Mouse (Mus musculus): Measurements from ENCODE around the gene Retreg3. TPM values are rescaled to one million over a fixed set of nuclear protein-coding genes. Genes with fewer than 3 reads are reported as not detected.
A peak's percentile ranks its signal among the peaks of the same experiment; 100 is the strongest.

The Retreg3 gene
- total and polyA plus RNA-seq, 3 experiments: 28.5 to 31.8 (median 31.0) TPM

DNA sequence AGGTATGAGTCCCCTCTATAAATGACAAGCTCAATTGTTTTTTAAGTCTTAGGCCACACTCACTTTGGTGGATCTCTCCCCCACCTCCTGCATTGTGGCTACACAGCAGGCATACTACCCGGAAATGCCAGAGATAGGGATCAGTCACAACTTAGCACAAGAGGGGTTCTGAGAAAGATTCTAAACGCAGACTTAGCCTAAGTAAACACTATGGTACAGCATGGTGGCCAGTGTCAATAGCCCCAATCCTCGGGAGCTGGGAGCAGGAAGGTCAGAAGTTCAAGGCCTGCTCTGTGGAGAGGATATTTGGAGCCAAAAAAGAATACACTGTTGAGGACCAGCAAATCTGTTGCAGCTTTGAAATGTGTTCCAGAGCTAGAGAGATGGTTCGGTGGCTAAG, 1.6 kb downstream of the Retreg3 start:
- TF ChIP-seq CTCF (IDR thresholded peaks at IDR 0.05) (no peak), EP300 (IDR thresholded peaks at IDR 0.05; ENCODE audit: insufficient read depth, low read depth, low read length) (no peak), POLR2A (IDR thresholded peaks at IDR 0.05; ENCODE audit: insufficient read depth, low read depth, low read length) (no peak)
- intact Hi-C loops (cut with DNase I): loop anchor here (2.0 kb wide), 2 partner anchors 31 to 57 kb away; partner anchors contain the start of genes Ccr10 and Mlx
- H3K27me3 ChIP-seq (ENCODE audit: control insufficient read depth, insufficient read depth, low read length): no peaks in the 10 kb centered on the region
- WGBS: 8% methylated on average over 4 of the region's 4 CpGs
- 0 out of 2 replicates have a peak overlapping the region, but pooled peaks have one; percentile 36 for H3K9ac ChIP-seq (ENCODE audit: low read depth, low read length)
- H3K4me1 ChIP-seq (ENCODE audit: control insufficient read depth, insufficient read depth, low read length): peaks cover 7% of the 10 kb centered on the region
- peaks cover 17% of the 10 kb centered on the region for H3K36me3 ChIP-seq (ENCODE audit: control insufficient read depth, insufficient read depth, low read length)
- H3K79me2 ChIP-seq (replicated peaks; ENCODE audit: control insufficient read depth, insufficient read depth, low read length): peaks cover 6% of the 10 kb centered on the region; the same call in 1 of the 2 replicates
- H3K4me3 ChIP-seq: peak overlapping the region; percentile 66; the same call in 1 of the 2 replicates
- no peak overlapping the region; the same call in 1 of the 2 replicates for H3K27ac ChIP-seq
- DNase-seq: no peak

GRCm38 (mm10) chr11:101115564-101115963, 4.1 kb downstream of the Retreg3 start:
- 59% methylated on average over 2 of the region's 2 CpGs for WGBS
- peaks cover 17% of the 10 kb centered on the region for H3K36me3 ChIP-seq (ENCODE audit: control insufficient read depth, insufficient read depth, low read length)
- DNase-seq: no peak
- intact Hi-C loops (cut with DNase I): no loop called here
- peaks cover 5% of the 10 kb centered on the region for H3K4me1 ChIP-seq (ENCODE audit: control insufficient read depth, insufficient read depth, low read length)
- TF ChIP-seq EP300 (IDR thresholded peaks at IDR 0.05; ENCODE audit: insufficient read depth, low read depth, low read length): no peak
- TF ChIP-seq CTCF (IDR thresholded peaks at IDR 0.05): no peak
- TF ChIP-seq POLR2A (IDR thresholded peaks at IDR 0.05; ENCODE audit: insufficient read depth, low read depth, low read length): no peak
- H3K9ac ChIP-seq (ENCODE audit: low read depth, low read length): no peak overlapping the region
- H3K27me3 ChIP-seq (ENCODE audit: control insufficient read depth, insufficient read depth, low read length): no peaks in the 10 kb centered on the region
- no peak overlapping the region; the same call in 1 of the 2 replicates for H3K27ac ChIP-seq
- peaks cover 11% of the 10 kb centered on the region for H3K79me2 ChIP-seq (replicated peaks; ENCODE audit: control insufficient read depth, insufficient read depth, low read length)
- H3K4me3 ChIP-seq: no peak overlapping the region

- no peak overlapping the region for H3K9ac ChIP-seq (ENCODE audit: low read depth, low read length)
- no peak overlapping the region for H3K4me3 ChIP-seq
- H3K4me1 ChIP-seq (ENCODE audit: control insufficient read depth, insufficient read depth, low read length): peaks cover 3% of the 10 kb centered on the region
- TF ChIP-seq CTCF (IDR thresholded peaks at IDR 0.05) (no peak), POLR2A (IDR thresholded peaks at IDR 0.05; ENCODE audit: insufficient read depth, low read depth, low read length) (no peak), EP300 (IDR thresholded peaks at IDR 0.05; ENCODE audit: insufficient read depth, low read depth, low read length) (no peak)
- 85% methylated on average over 3 of the region's 3 CpGs for WGBS
- DNase-seq: no peak
- intact Hi-C loops (cut with DNase I): no loop called here
- no peak overlapping the region for H3K27ac ChIP-seq
- H3K36me3 ChIP-seq (ENCODE audit: control insufficient read depth, insufficient read depth, low read length): peaks cover 12% of the 10 kb centered on the region
- no peaks in the 10 kb centered on the region for H3K27me3 ChIP-seq (ENCODE audit: control insufficient read depth, insufficient read depth, low read length)
- H3K79me2 ChIP-seq (replicated peaks; ENCODE audit: control insufficient read depth, insufficient read depth, low read length): peaks cover 11% of the 10 kb centered on the region
Measured at GRCm38 (mm10) chr11:101112186-101112585, 7.5 kb downstream of the Retreg3 start.

DNA sequence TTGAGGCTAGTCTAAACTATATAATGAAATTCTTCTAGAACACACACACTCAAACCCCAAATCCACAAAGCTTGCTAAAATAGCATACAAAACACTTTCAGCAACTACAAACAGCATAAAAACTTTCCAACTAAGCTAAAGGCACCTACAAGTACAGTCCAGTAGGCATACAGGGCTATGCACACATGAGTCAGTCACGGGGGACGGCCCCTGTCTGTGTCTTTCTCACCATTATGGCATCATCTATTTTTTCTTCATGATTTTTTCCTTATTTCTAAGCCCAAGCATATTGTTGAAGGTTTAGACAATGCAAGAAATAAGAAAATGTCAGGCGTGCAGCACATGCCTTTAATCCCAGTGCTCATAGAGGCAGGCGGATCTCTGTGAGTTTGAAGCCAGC, 8.5 kb downstream of the Retreg3 start:
- 87% methylated on average over 4 of the region's 4 CpGs for WGBS
- H3K27ac ChIP-seq: no peak overlapping the region
- H3K27me3 ChIP-seq (ENCODE audit: control insufficient read depth, insufficient read depth, low read length): no peaks in the 10 kb centered on the region
- H3K36me3 ChIP-seq (ENCODE audit: control insufficient read depth, insufficient read depth, low read length): peaks cover 10% of the 10 kb centered on the region
- DNase-seq: no peak
- H3K9ac ChIP-seq (ENCODE audit: low read depth, low read length): no peak overlapping the region
- TF ChIP-seq CTCF (IDR thresholded peaks at IDR 0.05): no peak
- TF ChIP-seq POLR2A (IDR thresholded peaks at IDR 0.05; ENCODE audit: insufficient read depth, low read depth, low read length): no peak
- TF ChIP-seq EP300 (IDR thresholded peaks at IDR 0.05; ENCODE audit: insufficient read depth, low read depth, low read length): no peak
- H3K79me2 ChIP-seq (replicated peaks; ENCODE audit: control insufficient read depth, insufficient read depth, low read length): peaks cover 10% of the 10 kb centered on the region
- H3K4me3 ChIP-seq: no peak overlapping the region
- intact Hi-C loops (cut with DNase I): no loop called here
- H3K4me1 ChIP-seq (ENCODE audit: control insufficient read depth, insufficient read depth, low read length): peaks cover 3% of the 10 kb centered on the region

DNA sequence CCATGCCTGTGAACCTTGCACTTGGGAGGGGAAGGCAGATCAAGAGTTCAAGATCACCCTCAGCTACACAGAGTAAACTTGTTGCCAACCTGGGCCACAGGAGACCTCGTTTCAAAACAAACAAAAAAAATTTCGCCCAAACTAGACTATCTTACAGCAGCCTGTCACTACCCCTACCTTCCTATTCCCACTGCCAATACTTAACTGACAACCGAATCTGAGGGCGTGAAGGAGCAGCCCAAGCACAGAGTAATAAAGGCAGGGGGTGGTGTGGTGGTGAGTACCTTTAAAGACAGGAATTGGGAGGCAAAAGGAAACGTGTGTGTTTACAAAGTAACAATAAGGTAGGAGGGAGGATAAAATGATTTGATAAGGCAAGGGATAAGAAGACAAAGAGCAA, 9.0 kb downstream of the Retreg3 start:
- no peak overlapping the region for H3K9ac ChIP-seq (ENCODE audit: low read depth, low read length)
- intact Hi-C loops (cut with DNase I): no loop called here
- H3K27ac ChIP-seq: no peak overlapping the region
- peaks cover 3% of the 10 kb centered on the region for H3K4me1 ChIP-seq (ENCODE audit: control insufficient read depth, insufficient read depth, low read length)
- WGBS: 47% methylated on average over 5 of the region's 5 CpGs
- DNase-seq: no peak
- peaks cover 6% of the 10 kb centered on the region; the same call in 1 of the 2 replicates for H3K36me3 ChIP-seq (ENCODE audit: control insufficient read depth, insufficient read depth, low read length)
- TF ChIP-seq CTCF (IDR thresholded peaks at IDR 0.05) (no peak), EP300 (IDR thresholded peaks at IDR 0.05; ENCODE audit: insufficient read depth, low read depth, low read length) (no peak), POLR2A (IDR thresholded peaks at IDR 0.05; ENCODE audit: insufficient read depth, low read depth, low read length) (no peak)
- H3K79me2 ChIP-seq (replicated peaks; ENCODE audit: control insufficient read depth, insufficient read depth, low read length): peaks cover 10% of the 10 kb centered on the region
- no peaks in the 10 kb centered on the region for H3K27me3 ChIP-seq (ENCODE audit: control insufficient read depth, insufficient read depth, low read length)
- no peak overlapping the region for H3K4me3 ChIP-seq

- peaks cover 10% of the 10 kb centered on the region for H3K79me2 ChIP-seq (replicated peaks; ENCODE audit: control insufficient read depth, insufficient read depth, low read length)
- intact Hi-C loops (cut with DNase I): no loop called here
- H3K27ac ChIP-seq: no peak overlapping the region
- TF ChIP-seq CTCF (IDR thresholded peaks at IDR 0.05) (no peak), POLR2A (IDR thresholded peaks at IDR 0.05; ENCODE audit: insufficient read depth, low read depth, low read length) (no peak), EP300 (IDR thresholded peaks at IDR 0.05; ENCODE audit: insufficient read depth, low read depth, low read length) (no peak)
- DNase-seq: no peak
- H3K4me1 ChIP-seq (ENCODE audit: control insufficient read depth, insufficient read depth, low read length): peaks cover 3% of the 10 kb centered on the region
- H3K36me3 ChIP-seq (ENCODE audit: control insufficient read depth, insufficient read depth, low read length): peaks cover 2% of the 10 kb centered on the region
- no peaks in the 10 kb centered on the region for H3K27me3 ChIP-seq (ENCODE audit: control insufficient read depth, insufficient read depth, low read length)
- 50% methylated on average over 4 of the region's 4 CpGs for WGBS
- H3K4me3 ChIP-seq: no peak overlapping the region
- H3K9ac ChIP-seq (ENCODE audit: low read depth, low read length): no peak overlapping the region
Measured at GRCm38 (mm10) chr11:101109351-101109750, 10.3 kb downstream of the Retreg3 start.

All from heart, adult 2 months (tissue).